Mouse (Mus musculus): Measurements from ENCODE around the gene Fgr. TPM values are rescaled to one million over a fixed set of nuclear protein-coding genes. Genes with fewer than 3 reads are reported as not detected.
A peak's percentile ranks its signal among the peaks of the same experiment; 100 is the strongest.

Gene Fgr
- polyA plus RNA-seq, 1 experiment = 15.3 TPM

GRCm38 (mm10) chr4:132958741-132959678 lies 14.9 kb upstream of the Fgr start:
- Histone ChIP-seq H3K27me3 (ENCODE audit: control insufficient read depth, insufficient read depth, low read length) (no peaks in the 10 kb centered on the region), H3K4me1 (replicated peaks; ENCODE audit: control insufficient read depth, insufficient read depth, low read length) (peaks cover 21% of the 10 kb centered on the region), H3K4me3 (ENCODE audit: control insufficient read depth, insufficient read depth, low read length) (no peak overlapping the region), H3K36me3 (ENCODE audit: control insufficient read depth, insufficient read depth, low read length) (no peaks in the 10 kb centered on the region), H3K27ac (ENCODE audit: control insufficient read depth, insufficient read depth, low read length) (peak overlapping the region; percentile 18; the same call in 1 of the 2 replicates)
- no peak for DNase-seq
- WGBS = 80% methylated on average over 10 of the region's 10 CpGs
- TF ChIP-seq CTCF (IDR thresholded peaks at IDR 0.05; ENCODE audit: borderline replicate concordance, control insufficient read depth, extremely low read depth, insufficient read depth, low read length, poor library complexity) (no peak), POLR2A (IDR thresholded peaks at IDR 0.05; ENCODE audit: control insufficient read depth, extremely low read depth, insufficient read depth, low read length, poor library complexity) (no peak)

GRCm38 (mm10) chr4:132959679-132960045 lies 14.2 kb upstream of the Fgr start:
- Histone ChIP-seq H3K27ac (ENCODE audit: control insufficient read depth, insufficient read depth, low read length) (0 out of 2 replicates have a peak overlapping the region, but pooled peaks have one; percentile 1), H3K4me3 (ENCODE audit: control insufficient read depth, insufficient read depth, low read length) (no peak overlapping the region), H3K4me1 (replicated peaks; ENCODE audit: control insufficient read depth, insufficient read depth, low read length) (peaks cover 24% of the 10 kb centered on the region), H3K36me3 (ENCODE audit: control insufficient read depth, insufficient read depth, low read length) (no peaks in the 10 kb centered on the region), H3K27me3 (ENCODE audit: control insufficient read depth, insufficient read depth, low read length) (no peaks in the 10 kb centered on the region)
- WGBS = 82% methylated on average over 3 of the region's 3 CpGs
- no peak for TF ChIP-seq CTCF (IDR thresholded peaks at IDR 0.05; ENCODE audit: borderline replicate concordance, control insufficient read depth, extremely low read depth, insufficient read depth, low read length, poor library complexity)
- TF ChIP-seq POLR2A (IDR thresholded peaks at IDR 0.05; ENCODE audit: control insufficient read depth, extremely low read depth, insufficient read depth, low read length, poor library complexity) = no peak
- DNase-seq = no peak

- H3K4me3 ChIP-seq (ENCODE audit: control insufficient read depth, insufficient read depth, low read length) = no peak overlapping the region
- no peak for DNase-seq
- 93% methylated on average over 5 of the region's 5 CpGs for WGBS
- peaks cover 27% of the 10 kb centered on the region for H3K4me1 ChIP-seq (replicated peaks; ENCODE audit: control insufficient read depth, insufficient read depth, low read length)
- no peaks in the 10 kb centered on the region for H3K36me3 ChIP-seq (ENCODE audit: control insufficient read depth, insufficient read depth, low read length)
- TF ChIP-seq POLR2A (IDR thresholded peaks at IDR 0.05; ENCODE audit: control insufficient read depth, extremely low read depth, insufficient read depth, low read length, poor library complexity) (no peak), CTCF (IDR thresholded peaks at IDR 0.05; ENCODE audit: borderline replicate concordance, control insufficient read depth, extremely low read depth, insufficient read depth, low read length, poor library complexity) (no peak)
- H3K27ac ChIP-seq (ENCODE audit: control insufficient read depth, insufficient read depth, low read length) = no peak overlapping the region
- no peaks in the 10 kb centered on the region for H3K27me3 ChIP-seq (ENCODE audit: control insufficient read depth, insufficient read depth, low read length)
Measured at GRCm38 (mm10) chr4:132960313-132960712, 13.6 kb upstream of the Fgr start.

GRCm38 (mm10) chr4:132960864-132961639 lies 12.8 kb upstream of the Fgr start:
- DNase-seq = no peak
- 76% methylated on average over 13 of the region's 13 CpGs for WGBS
- Histone ChIP-seq H3K4me1 (replicated peaks; ENCODE audit: control insufficient read depth, insufficient read depth, low read length) (peaks cover 27% of the 10 kb centered on the region), H3K4me3 (ENCODE audit: control insufficient read depth, insufficient read depth, low read length) (no peak overlapping the region), H3K36me3 (ENCODE audit: control insufficient read depth, insufficient read depth, low read length) (no peaks in the 10 kb centered on the region), H3K27me3 (ENCODE audit: control insufficient read depth, insufficient read depth, low read length) (no peaks in the 10 kb centered on the region), H3K27ac (ENCODE audit: control insufficient read depth, insufficient read depth, low read length) (no peak overlapping the region)
- TF ChIP-seq CTCF (IDR thresholded peaks at IDR 0.05; ENCODE audit: borderline replicate concordance, control insufficient read depth, extremely low read depth, insufficient read depth, low read length, poor library complexity) (no peak), POLR2A (IDR thresholded peaks at IDR 0.05; ENCODE audit: control insufficient read depth, extremely low read depth, insufficient read depth, low read length, poor library complexity) (no peak)

- H3K27ac ChIP-seq (ENCODE audit: control insufficient read depth, insufficient read depth, low read length) = no peak overlapping the region
- DNase-seq = no peak
- 94% methylated on average over 5 of the region's 5 CpGs for WGBS
- no peak overlapping the region for H3K4me3 ChIP-seq (ENCODE audit: control insufficient read depth, insufficient read depth, low read length)
- H3K36me3 ChIP-seq (ENCODE audit: control insufficient read depth, insufficient read depth, low read length) = no peaks in the 10 kb centered on the region
- peaks cover 27% of the 10 kb centered on the region for H3K4me1 ChIP-seq (replicated peaks; ENCODE audit: control insufficient read depth, insufficient read depth, low read length)
- H3K27me3 ChIP-seq (ENCODE audit: control insufficient read depth, insufficient read depth, low read length) = no peaks in the 10 kb centered on the region
- no peak for TF ChIP-seq CTCF (IDR thresholded peaks at IDR 0.05; ENCODE audit: borderline replicate concordance, control insufficient read depth, extremely low read depth, insufficient read depth, low read length, poor library complexity)
- no peak for TF ChIP-seq POLR2A (IDR thresholded peaks at IDR 0.05; ENCODE audit: control insufficient read depth, extremely low read depth, insufficient read depth, low read length, poor library complexity)
Measured at GRCm38 (mm10) chr4:132961866-132962265, 12.0 kb upstream of the Fgr start.

- no peaks in the 10 kb centered on the region for H3K36me3 ChIP-seq (ENCODE audit: control insufficient read depth, insufficient read depth, low read length)
- H3K27me3 ChIP-seq (ENCODE audit: control insufficient read depth, insufficient read depth, low read length) = no peaks in the 10 kb centered on the region
- WGBS = 61% methylated on average over 4 of the region's 4 CpGs
- H3K27ac ChIP-seq (ENCODE audit: control insufficient read depth, insufficient read depth, low read length) = no peak overlapping the region
- no peak overlapping the region for H3K4me3 ChIP-seq (ENCODE audit: control insufficient read depth, insufficient read depth, low read length)
- H3K4me1 ChIP-seq (replicated peaks; ENCODE audit: control insufficient read depth, insufficient read depth, low read length) = peaks cover 27% of the 10 kb centered on the region
- TF ChIP-seq POLR2A (IDR thresholded peaks at IDR 0.05; ENCODE audit: control insufficient read depth, extremely low read depth, insufficient read depth, low read length, poor library complexity) (no peak), CTCF (IDR thresholded peaks at IDR 0.05; ENCODE audit: borderline replicate concordance, control insufficient read depth, extremely low read depth, insufficient read depth, low read length, poor library complexity) (no peak)
- no peak for DNase-seq
Measured at GRCm38 (mm10) chr4:132962628-132963027, 11.3 kb upstream of the Fgr start.

Measured in thymus, adult 2 months (tissue).